Mouse (Mus musculus) lung, postnatal 25 days (tissue): ENCODE data around the gene Gm49450.
"Not testable (repeated sequence)": the region's sequence is repeated elsewhere in the genome, so short reads cannot be mapped to it uniquely, and the experiment has no call there.

Experiments used
- DNase-seq: peaks from one replicate; pipeline ENCODE4 v3.0.0; 2022; ENCODE audit warnings: low spot score

Gm49450 gene

GRCm38 (mm10) chr15:98924682-98925081 is 28.7 kb downstream of the Gm49450 start:
- DNase-seq: no peak

GRCm38 (mm10) chr15:98923031-98923537 is 30.3 kb downstream of the Gm49450 start:
- no peak for DNase-seq

GRCm38 (mm10) chr15:98922581-98922980 is 30.8 kb downstream of the Gm49450 start:
- DNase-seq: peak; percentile 21

- DNase-seq: no peak
Observed at GRCm38 (mm10) chr15:98921510-98921909, 31.8 kb downstream of the Gm49450 start.

GRCm38 (mm10) chr15:98918499-98918895 is 34.9 kb downstream of the Gm49450 start:
- not testable (repeated sequence) for DNase-seq

- DNase-seq: peak; percentile 100
Observed at GRCm38 (mm10) chr15:98917538-98918498, 35.5 kb downstream of the Gm49450 start, which contains the start of gene Lmbr1l. Gene Lmbr1l (minus strand): TSS chr15:98918231.

GRCm38 (mm10) chr15:98917091-98917490 is 36.3 kb downstream of the Gm49450 start:
- no peak for DNase-seq

GRCm38 (mm10) chr15:98916016-98916415 is 37.3 kb downstream of the Gm49450 start:
- DNase-seq: no peak

GRCm38 (mm10) chr15:98914903-98915302 is 38.4 kb downstream of the Gm49450 start:
- no peak for DNase-seq

GRCm38 (mm10) chr15:98904692-98905091 is 48.7 kb downstream of the Gm49450 start:
- DNase-seq: no peak

- DNase-seq: no peak
Observed at GRCm38 (mm10) chr15:98902600-98902999, 50.8 kb downstream of the Gm49450 start.

GRCm38 (mm10) chr15:98901530-98901929 is 51.8 kb downstream of the Gm49450 start:
- DNase-seq: no peak

GRCm38 (mm10) chr15:98897928-98898800 is 55.2 kb downstream of the Gm49450 start, which contains the start of gene Dhh:
Gene Dhh (minus strand): TSS chr15:98898540.
- no peak for DNase-seq

- DNase-seq: peak; percentile 41
Observed at GRCm38 (mm10) chr15:98897495-98897894, 55.9 kb downstream of the Gm49450 start.

GRCm38 (mm10) chr15:98895635-98896589 is 57.4 kb downstream of the Gm49450 start:
- peak; percentile 43 for DNase-seq

GRCm38 (mm10) chr15:98894746-98895634 is 58.4 kb downstream of the Gm49450 start:
- DNase-seq: peak; percentile 34

- DNase-seq: peak; percentile 34
Observed at GRCm38 (mm10) chr15:98893940-98894745, 59.2 kb downstream of the Gm49450 start, which contains the start of gene Rhebl1. Gene Rhebl1 (minus strand): TSS chr15:98894540.

- no peak for DNase-seq
Observed at GRCm38 (mm10) chr15:98893036-98893435, 60.3 kb downstream of the Gm49450 start.
